Mouse (Mus musculus): ENCODE results near the gene Atp10a. TPM values are rescaled to one million over a fixed set of nuclear protein-coding genes. Genes with fewer than 3 reads are reported as not detected.

Atp10a gene
- polyA plus RNA-seq, 1 experiment from 2014 or later = 4.7 TPM

DNA sequence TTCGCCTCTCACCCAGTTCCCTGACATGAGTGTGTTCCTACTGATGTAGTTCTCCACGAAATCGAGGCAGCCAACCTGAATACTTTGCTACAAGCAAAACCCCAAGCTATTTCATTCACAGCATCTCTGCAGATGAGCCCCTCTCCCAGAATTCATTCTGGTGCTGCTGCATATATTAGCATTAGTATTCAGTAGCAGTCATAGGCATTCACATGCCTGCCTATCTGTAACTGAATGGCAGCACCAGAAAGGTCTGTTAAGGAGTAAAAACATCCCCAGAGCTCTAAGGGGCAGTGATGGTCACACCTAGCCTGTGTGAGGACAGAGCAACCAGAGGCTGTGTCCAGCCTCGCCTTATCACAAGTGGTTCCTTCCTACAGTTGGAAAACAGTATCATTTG is 131.0 kb downstream of the Atp10a start:
- Histone ChIP-seq H3K4me1 (ENCODE audit: control insufficient read depth, insufficient read depth, low read length) (peaks cover 11% of the 10 kb centered on the region), H3K9me3 (replicated peaks; ENCODE audit: control insufficient read depth, low read length) (no peaks in the 10 kb centered on the region), H3K4me3 (replicated peaks; ENCODE audit: low read length) (no peak overlapping the region), H3K27me3 (ENCODE audit: control insufficient read depth, insufficient read depth, low read length) (no peaks in the 10 kb centered on the region), H3K4me2 (ENCODE audit: low read depth, low read length) (no peak overlapping the region), H3K27ac (ENCODE audit: low read length) (no peak overlapping the region), H3K9ac (ENCODE audit: low read length) (no peak overlapping the region), H3K36me3 (ENCODE audit: control insufficient read depth, insufficient read depth, low read length) (peaks cover 6% of the 10 kb centered on the region; the same call in 1 of the 2 replicates)
- WGBS = 89% methylated on average over 4 of the region's 4 CpGs
- no peak for ATAC-seq (ENCODE audit: insufficient read depth, low FRiP score)

DNA sequence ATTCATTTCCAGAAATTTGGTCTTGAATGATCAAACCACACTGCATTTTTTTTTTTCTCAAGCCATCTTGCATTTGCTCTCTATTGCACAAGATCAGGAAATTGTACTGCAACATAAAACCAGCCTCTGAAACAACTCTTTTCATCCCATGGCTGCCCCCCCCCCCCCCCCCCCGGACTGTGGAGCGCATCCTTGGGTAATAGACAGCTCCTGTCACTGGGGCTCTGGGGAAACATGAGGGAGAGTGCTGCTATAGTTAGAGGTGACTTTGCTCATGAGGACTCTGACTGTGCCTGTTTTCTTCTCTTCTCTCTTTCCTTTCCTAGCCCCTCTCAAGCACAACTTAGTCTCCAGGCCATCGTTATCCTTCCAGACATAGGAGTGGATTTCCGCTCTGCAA is 131.6 kb downstream of the Atp10a start:
- no peaks in the 10 kb centered on the region for H3K27me3 ChIP-seq (ENCODE audit: control insufficient read depth, insufficient read depth, low read length)
- H3K4me1 ChIP-seq (ENCODE audit: control insufficient read depth, insufficient read depth, low read length) = peaks cover 11% of the 10 kb centered on the region
- no peak for ATAC-seq (ENCODE audit: insufficient read depth, low FRiP score)
- H3K9me3 ChIP-seq (replicated peaks; ENCODE audit: control insufficient read depth, low read length) = no peaks in the 10 kb centered on the region
- no peak overlapping the region for H3K4me3 ChIP-seq (replicated peaks; ENCODE audit: low read length)
- no peak overlapping the region for H3K4me2 ChIP-seq (ENCODE audit: low read depth, low read length)
- H3K36me3 ChIP-seq (ENCODE audit: control insufficient read depth, insufficient read depth, low read length) = peaks cover 6% of the 10 kb centered on the region; the same call in 1 of the 2 replicates
- no peak overlapping the region for H3K9ac ChIP-seq (ENCODE audit: low read length)
- 58% methylated on average over 4 of the region's 4 CpGs for WGBS
- H3K27ac ChIP-seq (ENCODE audit: low read length) = no peak overlapping the region; the same call in 1 of the 2 replicates

DNA sequence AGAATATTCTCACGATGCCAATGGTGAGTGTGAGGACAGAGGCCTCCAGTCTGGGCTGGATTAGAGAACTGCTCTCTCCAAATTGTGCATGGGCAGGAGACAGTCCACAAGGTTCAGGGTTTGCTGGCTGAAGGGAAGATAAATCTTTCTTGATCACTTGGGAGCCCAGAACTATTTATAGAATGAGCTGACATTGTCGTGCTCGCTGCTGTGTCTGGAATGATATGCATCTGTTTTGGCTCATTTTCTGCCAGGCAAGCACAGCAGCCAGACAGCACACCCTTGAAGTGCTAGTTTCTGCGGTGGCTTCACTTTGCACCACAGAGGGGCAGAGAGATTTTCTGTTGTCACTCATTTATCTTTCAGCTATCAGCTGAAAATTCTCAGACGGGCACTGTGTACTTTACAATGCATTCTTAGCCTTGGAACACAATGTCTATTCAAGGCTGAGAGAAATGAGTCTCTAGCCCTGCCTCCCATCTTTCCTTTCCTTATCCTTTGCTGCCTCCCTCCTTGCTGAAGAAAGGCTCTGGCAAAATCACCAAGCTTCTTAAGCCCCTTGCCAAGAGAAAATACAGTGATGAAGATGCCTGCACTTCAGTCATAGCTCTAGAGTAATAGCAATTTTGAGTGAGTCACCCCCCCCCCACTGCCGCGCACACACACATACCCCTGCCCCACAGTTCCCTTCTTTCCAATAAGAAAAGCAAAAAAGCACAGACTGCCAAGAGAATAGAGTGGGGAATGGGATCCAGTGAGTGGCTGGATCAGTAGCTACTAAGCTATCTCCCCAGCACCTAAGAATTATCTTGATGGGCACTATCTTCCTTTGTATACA is 132.7 kb downstream of the Atp10a start:
- peaks cover 6% of the 10 kb centered on the region; the same call in 1 of the 2 replicates for H3K36me3 ChIP-seq (ENCODE audit: control insufficient read depth, insufficient read depth, low read length)
- no peaks in the 10 kb centered on the region for H3K9me3 ChIP-seq (replicated peaks; ENCODE audit: control insufficient read depth, low read length)
- H3K4me1 ChIP-seq (ENCODE audit: control insufficient read depth, insufficient read depth, low read length) = peaks cover 11% of the 10 kb centered on the region
- H3K4me3 ChIP-seq (replicated peaks; ENCODE audit: low read length) = no peak overlapping the region
- H3K4me2 ChIP-seq (ENCODE audit: low read depth, low read length) = peak overlapping the region; percentile 9; the same call in 1 of the 2 replicates
- no peaks in the 10 kb centered on the region for H3K27me3 ChIP-seq (ENCODE audit: control insufficient read depth, insufficient read depth, low read length)
- ATAC-seq (ENCODE audit: insufficient read depth, low FRiP score) = peak; percentile 60; the same call in 1 of the 2 replicates
- peak overlapping the region; percentile 75 for H3K27ac ChIP-seq (ENCODE audit: low read length)
- WGBS = 30% methylated on average over 7 of the region's 7 CpGs
- no peak overlapping the region for H3K9ac ChIP-seq (ENCODE audit: low read length)

- Histone ChIP-seq H3K9ac (ENCODE audit: low read length) (no peak overlapping the region), H3K4me1 (ENCODE audit: control insufficient read depth, insufficient read depth, low read length) (no peaks in the 10 kb centered on the region), H3K4me3 (replicated peaks; ENCODE audit: low read length) (no peak overlapping the region), H3K36me3 (ENCODE audit: control insufficient read depth, insufficient read depth, low read length) (0 out of 2 replicates have a peak, but pooled peaks cover 3% of the 10 kb centered on the region), H3K4me2 (ENCODE audit: low read depth, low read length) (no peak overlapping the region), H3K9me3 (replicated peaks; ENCODE audit: control insufficient read depth, low read length) (no peaks in the 10 kb centered on the region), H3K27me3 (ENCODE audit: control insufficient read depth, insufficient read depth, low read length) (no peaks in the 10 kb centered on the region), H3K27ac (ENCODE audit: low read length) (no peak overlapping the region)
- WGBS = 88% methylated on average over 6 of the region's 6 CpGs
- ATAC-seq (ENCODE audit: insufficient read depth, low FRiP score) = no peak
These were observed 141.3 kb downstream of the Atp10a start for GRCm38 (mm10) chr7:58797281-58797680.

DNA sequence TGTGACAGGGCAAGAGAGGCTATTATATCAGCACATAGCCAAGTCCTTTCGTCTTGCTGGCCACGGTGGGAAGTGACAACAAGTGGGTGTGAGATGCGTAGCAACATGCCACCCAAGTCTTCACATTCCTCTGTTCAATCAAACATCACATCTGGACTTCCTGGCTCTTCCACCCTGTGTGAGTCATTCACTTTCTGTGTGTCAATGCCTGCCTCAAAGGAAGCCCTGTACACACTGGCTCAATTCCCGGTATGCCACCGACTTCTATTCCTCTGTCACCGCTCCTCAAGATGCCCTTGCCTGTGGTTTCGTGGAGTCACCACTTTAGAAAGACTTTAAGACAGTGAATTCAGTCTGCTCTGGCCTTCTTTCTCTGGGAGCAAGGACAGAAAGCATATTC is 144.9 kb downstream of the Atp10a start:
- no peak overlapping the region for H3K4me3 ChIP-seq (replicated peaks; ENCODE audit: low read length)
- H3K27me3 ChIP-seq (ENCODE audit: control insufficient read depth, insufficient read depth, low read length) = no peaks in the 10 kb centered on the region
- ATAC-seq (ENCODE audit: insufficient read depth, low FRiP score) = no peak
- no peak overlapping the region for H3K4me2 ChIP-seq (ENCODE audit: low read depth, low read length)
- no peaks in the 10 kb centered on the region for H3K4me1 ChIP-seq (ENCODE audit: control insufficient read depth, insufficient read depth, low read length)
- 70% methylated on average over 7 of the region's 7 CpGs for WGBS
- 0 out of 2 replicates have a peak, but pooled peaks cover 3% of the 10 kb centered on the region for H3K36me3 ChIP-seq (ENCODE audit: control insufficient read depth, insufficient read depth, low read length)
- no peak overlapping the region for H3K9ac ChIP-seq (ENCODE audit: low read length)
- H3K9me3 ChIP-seq (replicated peaks; ENCODE audit: control insufficient read depth, low read length) = no peaks in the 10 kb centered on the region
- no peak overlapping the region for H3K27ac ChIP-seq (ENCODE audit: low read length)

DNA sequence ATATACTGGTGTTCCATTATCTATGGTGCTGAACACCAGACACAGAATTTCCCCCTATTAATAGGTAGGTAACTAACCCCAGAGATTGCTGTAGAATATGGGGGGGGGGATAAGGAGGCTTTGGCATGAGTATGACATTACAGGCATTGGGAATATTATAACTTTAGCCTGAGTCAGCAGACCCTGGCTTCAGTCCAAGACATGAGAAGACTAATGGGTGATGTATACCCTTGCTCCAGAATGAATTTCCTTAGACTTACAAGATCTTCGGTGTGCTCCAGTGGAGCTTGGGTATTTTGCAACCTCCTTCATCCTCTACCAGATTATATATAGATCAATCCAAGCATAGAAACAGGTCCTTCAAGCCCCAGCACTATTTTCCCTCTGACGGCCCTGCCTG is 145.8 kb downstream of the Atp10a start:
- Histone ChIP-seq H3K4me2 (ENCODE audit: low read depth, low read length) (no peak overlapping the region), H3K9me3 (replicated peaks; ENCODE audit: control insufficient read depth, low read length) (no peaks in the 10 kb centered on the region), H3K36me3 (ENCODE audit: control insufficient read depth, insufficient read depth, low read length) (0 out of 2 replicates have a peak, but pooled peaks cover 3% of the 10 kb centered on the region), H3K27me3 (ENCODE audit: control insufficient read depth, insufficient read depth, low read length) (no peaks in the 10 kb centered on the region), H3K9ac (ENCODE audit: low read length) (no peak overlapping the region), H3K4me1 (ENCODE audit: control insufficient read depth, insufficient read depth, low read length) (no peaks in the 10 kb centered on the region), H3K27ac (ENCODE audit: low read length) (no peak overlapping the region), H3K4me3 (replicated peaks; ENCODE audit: low read length) (no peak overlapping the region)
- 77% methylated on average over 2 of the region's 2 CpGs for WGBS
- ATAC-seq (ENCODE audit: insufficient read depth, low FRiP score) = no peak

- no peaks in the 10 kb centered on the region for H3K27me3 ChIP-seq (ENCODE audit: control insufficient read depth, insufficient read depth, low read length)
- WGBS = 54% methylated on average over 6 of the region's 6 CpGs
- H3K9me3 ChIP-seq (replicated peaks; ENCODE audit: control insufficient read depth, low read length) = no peaks in the 10 kb centered on the region
- H3K27ac ChIP-seq (ENCODE audit: low read length) = no peak overlapping the region
- H3K4me1 ChIP-seq (ENCODE audit: control insufficient read depth, insufficient read depth, low read length) = no peaks in the 10 kb centered on the region
- no peaks in the 10 kb centered on the region for H3K36me3 ChIP-seq (ENCODE audit: control insufficient read depth, insufficient read depth, low read length)
- H3K4me2 ChIP-seq (ENCODE audit: low read depth, low read length) = no peak overlapping the region
- no peak overlapping the region for H3K9ac ChIP-seq (ENCODE audit: low read length)
- H3K4me3 ChIP-seq (replicated peaks; ENCODE audit: low read length) = no peak overlapping the region
- ATAC-seq (ENCODE audit: insufficient read depth, low FRiP score) = no peak
These were observed 166.2 kb downstream of the Atp10a start for GRCm38 (mm10) chr7:58822147-58822681.

DNA sequence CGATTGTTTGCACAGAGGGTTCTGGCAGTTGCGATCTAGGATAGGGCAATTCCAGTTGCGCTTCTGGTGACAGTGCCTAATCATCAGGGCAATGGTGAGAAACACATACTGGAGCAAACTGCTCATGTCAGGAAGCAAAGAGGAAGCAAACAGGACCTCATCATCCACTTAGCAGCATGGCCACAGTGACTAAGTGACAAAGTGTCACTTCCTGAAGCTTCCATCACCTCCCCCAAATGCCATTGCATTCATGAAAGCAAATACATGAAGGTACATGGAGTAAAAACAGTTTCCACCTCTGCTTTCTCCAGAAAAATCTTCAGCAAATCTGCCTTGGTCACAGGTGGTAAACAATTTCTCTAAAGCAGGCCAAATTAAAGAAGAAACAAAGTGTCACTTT is 168.7 kb downstream of the Atp10a start:
- Histone ChIP-seq H3K9ac (ENCODE audit: low read length) (no peak overlapping the region), H3K9me3 (replicated peaks; ENCODE audit: control insufficient read depth, low read length) (no peaks in the 10 kb centered on the region), H3K4me1 (ENCODE audit: control insufficient read depth, insufficient read depth, low read length) (no peaks in the 10 kb centered on the region), H3K4me3 (replicated peaks; ENCODE audit: low read length) (no peak overlapping the region), H3K4me2 (ENCODE audit: low read depth, low read length) (no peak overlapping the region), H3K27ac (ENCODE audit: low read length) (no peak overlapping the region), H3K27me3 (ENCODE audit: control insufficient read depth, insufficient read depth, low read length) (no peaks in the 10 kb centered on the region), H3K36me3 (ENCODE audit: control insufficient read depth, insufficient read depth, low read length) (no peaks in the 10 kb centered on the region)
- WGBS = 91% methylated on average over 3 of the region's 3 CpGs
- no peak for ATAC-seq (ENCODE audit: insufficient read depth, low FRiP score)

- no peak for ATAC-seq (ENCODE audit: insufficient read depth, low FRiP score)
- Histone ChIP-seq H3K9me3 (replicated peaks; ENCODE audit: control insufficient read depth, low read length) (no peaks in the 10 kb centered on the region), H3K4me3 (replicated peaks; ENCODE audit: low read length) (no peak overlapping the region), H3K9ac (ENCODE audit: low read length) (no peak overlapping the region), H3K4me2 (ENCODE audit: low read depth, low read length) (no peak overlapping the region), H3K36me3 (ENCODE audit: control insufficient read depth, insufficient read depth, low read length) (no peaks in the 10 kb centered on the region), H3K4me1 (ENCODE audit: control insufficient read depth, insufficient read depth, low read length) (no peaks in the 10 kb centered on the region), H3K27me3 (ENCODE audit: control insufficient read depth, insufficient read depth, low read length) (no peaks in the 10 kb centered on the region), H3K27ac (ENCODE audit: low read length) (no peak overlapping the region)
- 60% methylated on average over 5 of the region's 5 CpGs for WGBS
These were observed 173.1 kb downstream of the Atp10a start for GRCm38 (mm10) chr7:58829111-58829510.
